Mouse (Mus musculus) cerebellum, adult 2 months (tissue): ENCODE results near the gene Borcs5.

ENCODE experiments used
- CTCF ChIP-seq: fragments of 200-500 bp; IDR thresholded peaks from 2 replicates; pipeline ENCODE4 v1.5.1; 2011; ENCODE audit warnings: low read depth, mild to moderate bottlenecking, control low read depth, low read length, moderate library complexity, borderline replicate concordance; ENCODE audit not compliant: insufficient read depth
- POLR2A ChIP-seq: fragments of 200-500 bp; IDR thresholded peaks from 2 replicates; pipeline ENCODE4 v1.6.1; 2011; ENCODE audit warnings: low read length, control low read depth, borderline replicate concordance; ENCODE audit not compliant: insufficient read depth

DNA sequence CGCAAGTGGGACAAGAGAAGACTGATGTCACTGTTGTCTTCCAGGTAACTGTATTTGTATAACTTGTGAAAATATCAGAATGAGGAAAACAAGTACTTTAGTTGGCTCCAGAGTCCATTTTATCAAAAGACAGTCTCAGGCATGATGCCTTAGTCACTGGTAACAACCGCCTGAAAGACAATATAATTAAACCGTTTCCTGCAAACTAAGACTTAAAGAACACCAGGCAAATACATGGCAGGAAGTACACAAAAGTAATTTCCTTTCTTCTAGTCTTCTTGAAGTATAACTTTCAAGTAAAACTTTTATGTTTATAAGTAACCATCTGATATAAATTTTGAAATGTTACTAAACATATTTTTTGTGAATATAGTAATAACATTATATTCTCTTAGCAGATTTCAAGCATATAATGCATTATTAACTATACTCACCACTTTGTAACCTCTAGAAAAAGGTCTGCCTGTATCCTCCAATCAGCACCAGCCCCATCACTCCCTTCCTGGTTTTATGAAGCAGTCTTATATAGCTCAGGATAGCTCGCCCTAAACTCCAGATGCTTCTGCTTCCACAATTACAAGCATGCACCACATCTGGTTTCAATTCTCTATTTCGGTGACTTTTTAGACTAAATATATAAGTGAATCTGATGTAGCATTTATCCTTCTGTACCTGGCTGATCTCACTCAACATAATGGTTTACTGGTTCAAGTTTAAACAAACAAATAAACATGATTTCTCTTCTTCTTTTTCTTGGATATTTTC, 112.8 kb downstream of the Borcs5 start:
- TF ChIP-seq POLR2A: no peak
- TF ChIP-seq CTCF: no peak
